Mouse (Mus musculus) thymus, adult 2 months (tissue): ENCODE data around the gene Atrn. TPM values are rescaled to one million over a fixed set of nuclear protein-coding genes. Genes with fewer than 3 reads are reported as not detected.

Source experiments
- DNase-seq: peaks from one replicate; pipeline ENCODE4 v3.0.0; 2021
- H3K27ac ChIP-seq: fragments of 200-500 bp; 2 replicates; pipeline ENCODE4 v1.5.1; 2012; ENCODE audit warnings: low read length, control low read depth; ENCODE audit not compliant: control insufficient read depth, insufficient read depth
- H3K27me3 ChIP-seq: fragments of 200-500 bp; 2 replicates; pipeline ENCODE4 v1.6.1; 2012; ENCODE audit warnings: mild to moderate bottlenecking, low read length, moderate library complexity, mixed read lengths; ENCODE audit not compliant: control insufficient read depth, insufficient read depth
- H3K36me3 ChIP-seq: fragments of 200-500 bp; 2 replicates; pipeline ENCODE4 v1.6.1; 2012; ENCODE audit warnings: mild to moderate bottlenecking, low read length, moderate library complexity; ENCODE audit not compliant: control insufficient read depth, insufficient read depth
- H3K4me1 ChIP-seq: fragments of 200-500 bp; replicated peaks from 2 replicates; pipeline ENCODE4 v1.6.1; 2012; ENCODE audit warnings: low read length; ENCODE audit not compliant: control insufficient read depth, insufficient read depth
- H3K4me3 ChIP-seq: fragments of 200-500 bp; 2 replicates; pipeline ENCODE4 v1.5.1; 2012; ENCODE audit warnings: mild to moderate bottlenecking, low read length, control low read depth, moderate library complexity; ENCODE audit not compliant: control insufficient read depth, insufficient read depth
- CTCF ChIP-seq: fragments of 200-500 bp; IDR thresholded peaks from 2 replicates; pipeline ENCODE4 v1.5.1; 2012; ENCODE audit warnings: mild to moderate bottlenecking, control low read depth, low read length, moderate library complexity, borderline replicate concordance; ENCODE audit not compliant: control insufficient read depth, poor library complexity, insufficient read depth; ENCODE audit errors: extremely low read depth
- POLR2A ChIP-seq: fragments of 200-500 bp; IDR thresholded peaks from 2 replicates; pipeline ENCODE4 v1.6.1; 2012; ENCODE audit warnings: mild to moderate bottlenecking, low read length, control low read depth, moderate library complexity; ENCODE audit not compliant: control insufficient read depth, poor library complexity, insufficient read depth; ENCODE audit errors: extremely low read depth
- WGBS: fragments of 180-500 bp; shearing (Covaris S2); methylation state at CpG from one replicate; pipeline ENCODE4 v1.1.7; 2018; 5-methylcytosine and 5-hydroxymethylcytosine counted together
- polyA plus RNA-seq: library from polyadenylated mRNA; depleted of rRNA; stranded (reverse); fragments of >200 nt; gene quantifications from 2 replicates; pipeline ENCODE4 v1.2.3, GENCODE M21; 2012

The Atrn gene
- polyA plus RNA-seq, 1 experiment = 14.2 TPM

GRCm38 (mm10) chr2:130974928-130975327 lies 68.6 kb downstream of the Atrn start:
- Histone ChIP-seq H3K4me1 (no peaks in the 10 kb centered on the region), H3K36me3 (peaks cover 4% of the 10 kb centered on the region; the same call in 1 of the 2 replicates), H3K27ac (no peak overlapping the region), H3K27me3 (no peaks in the 10 kb centered on the region), H3K4me3 (no peak overlapping the region)
- 86% methylated on average over 1 of the region's 1 CpGs for WGBS
- TF ChIP-seq CTCF (no peak), POLR2A (no peak)
- DNase-seq = no peak

- no peak for TF ChIP-seq POLR2A
- no peak for TF ChIP-seq CTCF
- H3K36me3 ChIP-seq = peaks cover 16% of the 10 kb centered on the region
- H3K27me3 ChIP-seq = no peaks in the 10 kb centered on the region
- H3K27ac ChIP-seq = no peak overlapping the region
- no peak for DNase-seq
- H3K4me3 ChIP-seq = no peak overlapping the region
- no peaks in the 10 kb centered on the region for H3K4me1 ChIP-seq
These were observed 71.3 kb downstream of the Atrn start for GRCm38 (mm10) chr2:130977589-130977988.

- Histone ChIP-seq H3K4me1 (no peaks in the 10 kb centered on the region), H3K4me3 (no peak overlapping the region), H3K27me3 (no peaks in the 10 kb centered on the region), H3K27ac (no peak overlapping the region), H3K36me3 (peaks cover 20% of the 10 kb centered on the region)
- 94% methylated on average over 10 of the region's 10 CpGs for WGBS
- TF ChIP-seq POLR2A = no peak
- TF ChIP-seq CTCF = no peak
- no peak for DNase-seq
These were observed 72.0 kb downstream of the Atrn start for GRCm38 (mm10) chr2:130978058-130978847.

- DNase-seq = no peak
- Histone ChIP-seq H3K27me3 (no peaks in the 10 kb centered on the region), H3K4me3 (no peak overlapping the region), H3K36me3 (peaks cover 20% of the 10 kb centered on the region), H3K4me1 (no peaks in the 10 kb centered on the region), H3K27ac (no peak overlapping the region)
- TF ChIP-seq POLR2A (no peak), CTCF (no peak)
These were observed 72.8 kb downstream of the Atrn start for GRCm38 (mm10) chr2:130979138-130979537.

- H3K4me3 ChIP-seq = no peak overlapping the region
- WGBS = 96% methylated on average over 2 of the region's 2 CpGs
These were observed 86.5 kb downstream of the Atrn start for GRCm38 (mm10) chr2:130992818-130993217.

GRCm38 (mm10) chr2:131009123-131009522 lies 102.8 kb downstream of the Atrn start:
- no peak overlapping the region for H3K4me3 ChIP-seq
- DNase-seq = no peak
- no peaks in the 10 kb centered on the region for H3K27me3 ChIP-seq
- TF ChIP-seq POLR2A (no peak), CTCF (no peak)
- H3K27ac ChIP-seq = no peak overlapping the region
- H3K36me3 ChIP-seq = peaks cover 5% of the 10 kb centered on the region
- no peaks in the 10 kb centered on the region for H3K4me1 ChIP-seq
- 92% methylated on average over 2 of the region's 2 CpGs for WGBS

More at GRCm38 (mm10) chr2:130992818-130993217, 86.5 kb downstream of the Atrn start:
- Histone ChIP-seq H3K27ac (no peak overlapping the region), H3K27me3 (no peaks in the 10 kb centered on the region), H3K36me3 (0 out of 2 replicates have a peak, but pooled peaks cover 3% of the 10 kb centered on the region), H3K4me1 (no peaks in the 10 kb centered on the region)
- DNase-seq = no peak
- TF ChIP-seq CTCF (no peak), POLR2A (no peak)

GRCm38 (mm10) chr2:131010566-131010965 lies 104.3 kb downstream of the Atrn start:
- no peaks in the 10 kb centered on the region for H3K27me3 ChIP-seq
- no peaks in the 10 kb centered on the region for H3K4me1 ChIP-seq
- no peak overlapping the region for H3K4me3 ChIP-seq
- no peak for DNase-seq
- WGBS = 100% methylated on average over 1 of the region's 1 CpGs
- peaks cover 7% of the 10 kb centered on the region; the same call in 1 of the 2 replicates for H3K36me3 ChIP-seq
- TF ChIP-seq POLR2A (no peak), CTCF (no peak)
- no peak overlapping the region for H3K27ac ChIP-seq
